Mouse (Mus musculus) heart, adult 2 months (tissue): ENCODE data around the gene Btbd6.

Source experiments
- CTCF ChIP-seq: fragments of 200-600 bp; IDR thresholded peaks from 2 replicates; pipeline ENCODE4 v1.8.1; 2022; ENCODE audit warnings: antibody characterized with exemption, mild to moderate bottlenecking, moderate library complexity
- EP300 ChIP-seq: fragments of 200-500 bp; IDR thresholded peaks from 2 replicates; pipeline ENCODE4 v1.6.1; 2011; ENCODE audit warnings: low read depth, low read length, control low read depth; ENCODE audit not compliant: insufficient read depth
- POLR2A ChIP-seq: fragments of 200-500 bp; IDR thresholded peaks from 2 replicates; pipeline ENCODE4 v1.6.1; 2011; ENCODE audit warnings: mild to moderate bottlenecking, low read depth, low read length, control low read depth; ENCODE audit not compliant: insufficient read depth

DNA sequence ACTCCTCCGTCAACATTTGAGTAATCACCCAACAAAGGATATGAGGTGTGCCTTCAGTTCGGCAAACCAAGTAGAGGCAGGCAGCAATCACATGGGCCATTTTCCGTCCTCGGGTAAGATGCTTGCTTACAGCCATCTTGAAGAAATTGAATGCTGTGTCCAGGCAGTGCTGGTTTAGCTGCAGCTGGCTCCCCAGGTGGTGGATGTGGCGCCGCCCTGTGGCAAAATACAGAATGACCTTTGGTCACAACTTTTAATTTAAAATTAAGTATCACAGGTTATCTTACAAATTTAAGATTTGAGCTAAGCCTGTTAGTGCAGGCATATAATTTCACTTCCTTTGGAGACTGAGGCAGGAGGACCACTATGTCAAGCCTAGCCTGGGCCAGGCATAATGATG is 11.6 kb downstream of the Btbd6 start:
- TF ChIP-seq EP300 (0 out of 2 replicates have a peak, but pooled peaks have one; percentile 13), POLR2A (no peak), CTCF (peak; percentile 77)
